In the genomic region with DNA sequence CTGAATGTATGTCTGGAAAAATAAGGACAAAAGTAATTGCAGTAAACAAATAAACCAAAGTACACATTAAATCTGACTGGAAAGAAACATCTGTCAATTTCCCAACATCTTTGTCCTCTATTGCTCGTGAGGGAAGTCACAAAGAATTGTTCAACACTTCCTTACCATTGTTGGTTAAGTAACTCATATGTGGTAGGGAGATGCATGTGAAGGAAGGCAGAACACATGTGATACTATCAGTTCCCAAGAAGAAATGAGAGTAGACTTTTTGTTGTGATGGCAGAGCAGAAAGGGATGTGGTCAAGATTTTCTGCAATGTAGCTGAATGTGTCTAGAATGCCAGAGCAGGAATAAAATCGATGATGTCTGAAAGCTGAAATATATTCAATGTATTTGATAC, we compare ENCODE assay signal across 22 mouse cellular contexts. TPM values are rescaled to one million over a fixed set of nuclear protein-coding genes. Genes with fewer than 3 reads are reported as not detected.
"Had no signal": no experiment of that assay in that cellular context is flagged by ENCODE, and none has a peak within 500 bp of the region (broad histone marks: within the 10 kb centered on the region; RNA-seq: fewer than 3 reads in every experiment).

No protein-coding gene starts in this region.

- H3K36me3 ChIP-seq: liver, embryonic 13.5 days; lung, embryonic 15.5 days; midbrain, embryonic 12.5 days; neural tube, embryonic 13.5 days had no signal

- H3K4me3 ChIP-seq: layer of hippocampus, adult 2 months; left cerebral cortex, adult 2 months; liver, embryonic 13.5 days; lung, embryonic 15.5 days; midbrain, embryonic 12.5 days; neural tube, embryonic 13.5 days had no signal

- H3K4me1 ChIP-seq: liver, embryonic 13.5 days; lung, embryonic 15.5 days; midbrain, embryonic 12.5 days; neural tube, embryonic 13.5 days had no signal

- H3K27ac ChIP-seq: kidney, postnatal 0 days; layer of hippocampus, adult 2 months; left cerebral cortex, adult 2 months; liver, embryonic 13.5 days; lung, embryonic 15.5 days; midbrain, embryonic 12.5 days; neural tube, embryonic 13.5 days had no signal

- H3K4me2 ChIP-seq: liver, embryonic 13.5 days; lung, embryonic 15.5 days; midbrain, embryonic 12.5 days; neural tube, embryonic 13.5 days had no signal

- H3K9me3 ChIP-seq: liver, embryonic 13.5 days; lung, embryonic 15.5 days; midbrain, embryonic 12.5 days; neural tube, embryonic 13.5 days had no signal

- H3K27me3 ChIP-seq: liver, embryonic 13.5 days; lung, embryonic 15.5 days; midbrain, embryonic 12.5 days; neural tube, embryonic 13.5 days had no signal

- DNase-seq: kidney, adult 2 months; kidney, postnatal 25 days; layer of hippocampus, adult 9-11 months; liver, embryonic 13.5 days; lung, postnatal 14 days; retina, postnatal 1 day; right cerebral cortex, postnatal 25 days; thymus, postnatal 25 days had no signal

- H3K9ac ChIP-seq: liver, embryonic 13.5 days; lung, embryonic 15.5 days; midbrain, embryonic 12.5 days; neural tube, embryonic 13.5 days had no signal

- ATAC-seq: intestine, postnatal 0 days had no signal

RNA-seq across cellular contexts. Expression of gene Ms4a4a, which starts 1.1 kb away (rescaled TPM):
- polyA plus RNA-seq: liver, adult 2 months had no signal

RNA-seq across cellular contexts. Expression of gene Ms4a4c, which starts 28.2 kb away (rescaled TPM):
- total RNA-seq: layer of hippocampus, adult 2 months; layer of hippocampus, postnatal 25 days; left cerebral cortex, postnatal 10 days; midbrain, postnatal 0 days had no signal
- polyA plus RNA-seq: limb, embryonic 11.5 days; midbrain, postnatal 0 days; testis, adult 2 months had no signal

RNA-seq across cellular contexts. Expression of gene Ms4a7, which starts 40.5 kb away (rescaled TPM):
- total RNA-seq: layer of hippocampus, postnatal 25 days; neutrophil, adult 5-6 weeks had no signal
